Comparison of ENCODE assay signal across 10 mouse cellular contexts in the genomic region with DNA sequence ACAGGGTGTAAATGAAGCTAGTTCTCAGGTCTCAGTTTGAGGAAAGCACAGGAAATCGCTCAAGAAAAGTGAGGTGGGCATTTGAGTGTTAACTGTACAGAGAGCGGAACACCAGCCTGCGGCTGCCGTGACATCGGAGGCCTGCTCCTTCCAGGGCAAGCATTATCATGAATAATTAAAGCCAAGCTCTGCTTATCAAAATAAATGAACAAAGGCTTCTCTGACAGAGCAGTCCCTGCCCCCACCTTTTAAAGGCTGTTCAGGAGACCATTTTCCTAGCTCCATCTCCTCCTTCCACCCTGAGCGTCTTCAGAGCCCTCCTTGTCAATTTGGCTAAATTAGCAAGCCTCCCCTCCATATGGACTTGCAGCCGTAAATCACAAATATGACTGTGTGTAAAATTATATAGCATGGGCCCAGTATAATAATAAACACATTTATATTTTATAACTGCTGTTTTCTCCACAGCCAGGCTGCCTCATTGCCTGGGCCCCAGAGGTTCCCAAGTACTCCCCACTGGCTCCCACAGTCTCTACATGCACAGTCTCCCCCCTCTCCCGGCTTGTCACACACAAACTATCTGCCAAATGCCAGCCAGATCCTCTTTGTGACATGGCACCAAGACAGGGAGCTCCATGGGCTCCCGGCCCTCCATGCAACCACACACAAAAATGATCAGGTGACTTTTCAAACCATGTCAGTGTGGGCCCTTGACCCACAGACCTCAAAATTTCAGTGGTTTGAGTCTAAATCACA.
DNase-seq lines count a peak whose midpoint lies in the region; ATAC-seq and TF ChIP-seq lines count a peak whose summit lies in the region.
"Had no signal": no experiment of that assay in that cellular context is flagged by ENCODE, and none has a peak within 500 bp of the region (broad histone marks: within the 10 kb centered on the region; RNA-seq: fewer than 3 reads in every experiment).

No protein-coding gene starts in this region.

- H3K27me3 ChIP-seq in hindbrain, embryonic 12.5 days = no peaks in the 10 kb centered on the region
- no peaks in the 10 kb centered on the region for H3K27me3 ChIP-seq in neural tube, embryonic 14.5 days (ENCODE audit: control insufficient read depth, insufficient read depth, low read length)

- H3K4me2 ChIP-seq in hindbrain, embryonic 12.5 days (replicated peaks) = peak overlapping the region; percentile 23
- peak overlapping the region; percentile 27; the same call in 1 of the 2 replicates for H3K4me2 ChIP-seq in neural tube, embryonic 14.5 days (ENCODE audit: low read depth, low read length)

- ATAC-seq in hindbrain, embryonic 12.5 days (ENCODE audit: low FRiP score) = peak; percentile 78
- ATAC-seq in neural tube, embryonic 14.5 days (ENCODE audit: low read depth) = peak; percentile 74

- H3K4me3 ChIP-seq in left cerebral cortex, adult 2 months = no peak overlapping the region
- H3K4me3 ChIP-seq in hindbrain, embryonic 12.5 days = no peak overlapping the region
- H3K4me3 ChIP-seq in neural tube, embryonic 14.5 days (ENCODE audit: low read depth, low read length) = no peak overlapping the region

- H3K27ac ChIP-seq in left cerebral cortex, adult 2 months = peak overlapping the region; percentile 74
- H3K27ac ChIP-seq in hindbrain, embryonic 12.5 days = peak overlapping the region; percentile 84
- H3K27ac ChIP-seq in neural tube, embryonic 14.5 days (ENCODE audit: low read depth, low read length) = peak overlapping the region; percentile 76

- DNase-seq in embryo, embryonic 11 days = peak; percentile 35
- DNase-seq in embryo, embryonic 10 days (ENCODE audit: low spot score) = no peak
- no peak for DNase-seq in left cerebral cortex, adult 2 months (ENCODE audit: extremely low spot score in 1 of 2, low spot score in 2 of 2)
- DNase-seq in left cerebral cortex, adult 9 months (ENCODE audit: low spot score in 2 of 2) = no peak
- no peak for DNase-seq in spleen, postnatal 10 days (ENCODE audit: low spot score in 2 of 2)
- no peak for DNase-seq in urinary bladder, postnatal 4 days (ENCODE audit: low spot score in 2 of 2)
- DNase-seq: cerebellum, adult 11 months; lung, adult 18-20 months had no signal

- H3K9ac ChIP-seq in hindbrain, embryonic 12.5 days = 0 out of 2 replicates have a peak overlapping the region, but pooled peaks have one; percentile 0
- H3K9ac ChIP-seq in neural tube, embryonic 14.5 days (replicated peaks; ENCODE audit: low read depth, low read length) = peak overlapping the region; percentile 11; the same call in 1 of the 2 replicates

- H3K36me3 ChIP-seq in hindbrain, embryonic 12.5 days = 0 out of 2 replicates have a peak, but pooled peaks cover 4% of the 10 kb centered on the region
- no peaks in the 10 kb centered on the region for H3K36me3 ChIP-seq in neural tube, embryonic 14.5 days (ENCODE audit: control insufficient read depth, insufficient read depth, low read length)

- H3K9me3 ChIP-seq in hindbrain, embryonic 12.5 days (replicated peaks) = no peaks in the 10 kb centered on the region
- H3K9me3 ChIP-seq in neural tube, embryonic 14.5 days (ENCODE audit: control insufficient read depth, low read length) = no peaks in the 10 kb centered on the region

- WGBS in hindbrain, embryonic 12.5 days = 33% methylated on average over 9 of the region's 9 CpGs
- 22% methylated on average over 9 of the region's 9 CpGs for WGBS in neural tube, embryonic 14.5 days

- intact Hi-C loops in left cerebral cortex, adult 2 months (cut with DNase I) = no loop called here

- TF ChIP-seq CTCF in left cerebral cortex, adult 2 months (IDR thresholded peaks at IDR 0.05) = no peak

- H3K4me1 ChIP-seq in hindbrain, embryonic 12.5 days = peaks cover 66% of the 10 kb centered on the region
- peaks cover 51% of the 10 kb centered on the region for H3K4me1 ChIP-seq in neural tube, embryonic 14.5 days (ENCODE audit: control insufficient read depth, insufficient read depth, low read length)
